Mouse (Mus musculus): ENCODE data around the gene Zfp986.
"Not testable (repeated sequence)": the region's sequence is repeated elsewhere in the genome, so short reads cannot be mapped to it uniquely, and the experiment has no call there.

Gene Zfp986

GRCm38 (mm10) chr4:145868494-145868893 is at the start of gene Zfp986:
Gene Zfp986, plus strand, starts transcription at chr4:145868794.
- DNase-seq (ENCODE audit: low spot score in 2 of 2), result not testable (repeated sequence)

DNA sequence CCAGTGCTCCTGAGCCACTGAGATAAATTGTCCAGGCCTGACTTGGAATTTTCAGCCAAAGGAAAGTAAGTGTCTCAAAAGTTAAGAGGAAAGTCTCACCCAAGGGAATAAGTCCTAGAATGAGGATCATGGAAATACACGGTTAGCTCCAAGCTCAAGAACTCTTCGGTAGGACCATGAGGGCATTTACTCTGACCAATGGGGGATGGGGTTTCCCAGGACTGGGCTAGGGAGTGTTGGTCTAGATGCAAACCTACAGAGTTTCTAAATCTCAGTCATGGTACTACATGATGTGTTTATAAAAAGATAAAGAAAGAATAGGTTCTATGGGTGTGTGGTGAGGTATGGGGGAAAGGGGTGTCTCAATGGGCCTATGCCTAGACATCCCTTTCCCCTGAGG is 48.6 kb upstream of the Zfp986 start:
- DNase-seq (ENCODE audit: low spot score in 2 of 2), result not testable (repeated sequence)

GRCm38 (mm10) chr4:145825606-145826005 is 43.0 kb upstream of the Zfp986 start:
- not testable (repeated sequence) for DNase-seq (ENCODE audit: low spot score in 2 of 2)

DNA sequence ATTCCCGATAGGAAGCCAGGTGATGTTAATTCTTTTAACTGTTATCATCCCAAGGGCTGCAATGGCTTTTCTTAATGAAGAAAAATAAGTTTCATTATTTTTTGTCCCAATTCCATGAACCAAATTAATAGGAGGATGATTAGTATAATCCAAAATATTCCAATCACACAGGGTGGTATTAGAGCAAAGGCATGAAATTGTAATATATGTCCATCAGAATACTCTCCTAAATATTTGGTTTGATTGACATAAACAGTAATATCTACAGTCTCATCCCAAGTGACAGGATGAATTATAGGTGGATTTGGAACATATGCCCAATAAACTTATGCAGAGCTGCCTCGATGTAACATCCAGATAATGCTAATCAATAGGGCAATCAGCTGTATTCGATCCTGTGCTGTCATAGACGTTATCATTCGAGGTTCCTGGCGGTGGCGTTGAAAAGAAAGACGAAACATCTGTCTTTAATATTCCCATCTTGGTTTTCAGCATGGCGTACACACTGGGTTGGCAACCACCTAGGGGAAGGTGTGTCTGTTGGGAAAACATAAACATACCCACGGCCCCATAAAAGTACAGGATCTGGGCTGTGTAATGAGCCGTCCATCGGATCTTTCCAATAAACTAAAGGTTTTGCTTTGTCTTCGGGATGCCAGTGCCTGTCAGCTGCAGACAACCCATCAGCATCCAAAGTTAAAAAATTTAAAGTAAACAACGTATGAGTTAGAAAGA is 37.1 kb upstream of the Zfp986 start:
- not testable (repeated sequence) for DNase-seq (ENCODE audit: low spot score in 2 of 2)

DNA sequence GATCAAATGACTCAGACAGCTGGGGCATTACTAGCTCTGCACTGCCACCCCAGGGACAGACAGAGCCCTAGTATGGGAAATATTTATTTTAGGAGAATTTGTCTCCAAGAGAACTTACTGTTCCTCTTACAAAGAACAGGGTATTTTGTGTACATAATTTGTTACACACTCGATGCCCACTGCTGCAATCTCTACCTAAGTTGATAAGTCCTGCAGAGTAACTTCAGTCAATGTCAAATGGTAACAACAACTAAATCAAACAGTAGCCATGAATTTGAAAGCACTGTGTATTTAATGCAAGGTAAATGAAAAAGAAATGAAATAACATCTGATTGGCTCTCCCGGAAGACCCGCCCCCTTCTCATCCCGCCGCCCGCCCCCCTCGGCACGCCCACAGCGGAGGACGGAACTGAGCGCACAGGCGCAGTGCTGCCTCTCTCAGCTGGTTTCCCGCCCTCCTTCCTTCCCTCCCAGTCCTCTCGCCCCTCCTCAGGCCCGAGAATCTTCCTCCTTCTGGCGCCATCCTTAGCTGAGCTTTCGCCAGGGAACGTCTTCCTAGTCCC is 32.2 kb upstream of the Zfp986 start:
- DNase-seq (ENCODE audit: low spot score in 2 of 2), result not testable (repeated sequence)

DNA sequence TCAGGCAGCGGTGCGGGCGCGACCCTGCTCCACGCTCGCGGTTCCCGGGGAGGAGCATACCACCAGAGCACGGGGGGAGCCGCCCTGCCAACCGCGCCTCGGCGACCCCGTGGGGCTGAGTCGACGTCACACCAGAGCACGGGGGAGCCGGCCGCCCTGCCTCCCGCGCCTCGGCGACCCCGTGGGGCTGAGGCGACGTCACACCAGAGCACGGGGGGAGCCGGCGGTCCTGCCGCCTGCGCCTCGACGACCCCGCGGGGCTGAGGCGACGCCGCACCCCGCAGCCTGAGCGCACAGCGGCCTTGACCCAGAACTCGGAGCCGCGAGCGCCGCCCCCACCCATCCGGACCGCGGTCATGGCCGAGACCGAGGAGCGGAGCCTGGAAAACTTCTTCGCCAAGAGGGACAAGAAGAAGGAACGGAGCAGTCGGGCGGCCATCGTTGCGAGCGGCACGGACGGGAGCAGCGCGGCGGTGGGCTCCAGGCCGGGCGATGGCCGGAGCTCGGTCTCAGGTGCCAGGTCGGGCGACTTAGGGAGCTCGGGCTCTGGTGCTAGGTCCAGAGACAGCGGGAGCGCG is 31.6 kb upstream of the Zfp986 start:
- peak in 1 of 2 experiments; percentile 8 for DNase-seq (ENCODE audit: low spot score in 2 of 2)

DNA sequence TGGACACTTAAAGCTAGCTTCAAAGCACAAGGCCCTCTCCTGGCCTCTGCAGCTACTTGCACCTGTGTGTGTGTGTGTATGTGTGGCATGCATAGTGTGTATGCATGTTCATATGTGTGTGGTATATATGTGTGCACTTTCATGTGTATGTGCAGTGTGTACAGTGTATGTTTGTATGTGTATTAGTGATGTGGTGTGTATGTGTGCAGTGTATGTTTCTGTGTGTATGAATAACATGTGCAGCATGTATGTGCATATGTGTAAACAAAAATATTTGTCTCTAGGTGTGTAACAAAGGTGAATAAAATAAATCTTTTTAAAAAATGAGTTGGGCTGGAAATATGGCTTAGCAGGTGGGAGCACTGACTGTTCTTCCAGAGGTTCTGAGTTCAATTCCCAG is 21.8 kb upstream of the Zfp986 start:
- not testable (repeated sequence) for DNase-seq (ENCODE audit: low spot score in 2 of 2)

DNA sequence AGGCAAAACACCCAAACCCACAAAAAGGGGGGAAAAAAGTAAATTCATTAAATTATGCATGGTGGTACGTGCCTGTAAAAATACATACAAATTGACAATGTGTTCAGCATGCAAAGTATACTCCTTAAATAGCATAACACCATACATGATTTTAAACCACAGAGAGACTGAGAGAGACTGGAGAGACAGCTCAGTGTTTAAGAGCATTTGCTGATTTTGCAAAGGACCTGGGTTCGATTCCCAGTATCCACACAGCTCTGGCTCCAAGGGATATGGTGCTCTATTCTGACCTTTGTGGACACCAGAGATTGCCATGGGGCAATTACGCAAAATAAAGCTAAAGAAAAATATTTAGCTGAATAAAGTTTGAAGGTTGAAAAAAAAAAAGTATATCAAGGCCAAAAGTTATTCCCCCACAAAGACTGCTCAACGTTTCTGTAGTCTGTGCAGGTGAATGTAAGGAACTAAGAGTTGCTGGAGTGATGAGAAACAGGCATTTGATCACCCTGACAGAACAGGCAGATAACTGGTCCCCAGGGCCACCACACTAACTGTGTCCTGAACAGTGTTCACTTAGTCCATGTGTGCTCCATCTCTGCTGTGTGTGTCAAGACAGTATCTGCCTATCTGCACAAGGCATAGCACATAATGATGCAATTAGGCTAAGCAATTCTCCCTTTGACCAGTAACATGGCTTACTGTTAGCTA is 20.3 kb upstream of the Zfp986 start:
- not testable (repeated sequence) for DNase-seq (ENCODE audit: low spot score in 2 of 2)

GRCm38 (mm10) chr4:145848891-145849214 is 19.7 kb upstream of the Zfp986 start:
- DNase-seq (ENCODE audit: low spot score in 2 of 2), result not testable (repeated sequence)

- DNase-seq (ENCODE audit: low spot score in 2 of 2), result not testable (repeated sequence)
These were observed 17.2 kb upstream of the Zfp986 start for GRCm38 (mm10) chr4:145851421-145851820.

- not testable (repeated sequence) for DNase-seq (ENCODE audit: low spot score in 2 of 2)
These were observed 4.7 kb upstream of the Zfp986 start for GRCm38 (mm10) chr4:145863872-145864271.
